Mouse (Mus musculus): ENCODE measurements around the gene Ngef.
A peak's percentile ranks its signal among the peaks of the same experiment; 100 is the strongest.
"Not testable (repeated sequence)": the region's sequence is repeated elsewhere in the genome, so short reads cannot be mapped to it uniquely, and the experiment has no call there.

Ngef gene

DNA sequence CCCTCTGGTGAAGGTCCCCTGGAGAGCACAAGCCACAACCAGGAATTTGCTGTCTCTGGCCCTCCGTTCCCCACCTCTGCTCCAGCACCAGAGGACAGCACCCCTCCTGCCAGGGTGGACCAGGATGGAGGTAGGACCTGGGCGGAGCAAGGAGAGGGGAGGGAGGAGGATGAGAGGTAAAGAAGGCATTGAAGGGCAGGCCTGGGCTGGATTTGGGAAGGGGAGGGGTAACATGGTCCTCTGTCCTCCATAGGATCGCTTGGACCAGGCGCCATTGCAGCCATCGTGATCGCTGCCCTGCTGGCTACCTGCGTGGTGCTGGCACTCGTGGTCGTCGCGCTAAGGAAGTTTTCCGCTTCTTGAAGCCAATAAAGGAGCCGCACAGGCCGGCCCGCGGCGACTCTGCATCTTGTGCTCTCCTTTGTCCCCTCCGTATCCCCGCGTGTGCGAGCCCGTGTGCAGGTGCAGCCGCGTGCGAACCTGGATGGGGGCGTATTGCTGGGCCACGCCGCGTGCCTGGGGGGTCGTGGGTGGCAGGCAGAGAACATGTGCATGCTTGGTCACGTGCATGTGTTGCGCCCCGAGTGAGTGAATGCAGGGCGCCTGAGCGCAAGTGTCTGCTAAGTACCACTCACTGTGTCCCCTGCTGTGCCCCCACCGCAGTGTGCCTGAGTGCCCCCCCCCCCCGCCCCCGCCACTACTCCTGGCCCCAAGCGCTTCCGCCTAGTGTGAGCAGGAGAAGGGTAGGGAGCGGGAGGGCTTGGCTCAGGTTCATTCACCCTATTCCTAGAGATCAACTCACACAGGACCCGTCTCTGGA, 98.4 kb downstream of the Ngef start:
- no peak for DNase-seq (ENCODE audit: low spot score)

DNA sequence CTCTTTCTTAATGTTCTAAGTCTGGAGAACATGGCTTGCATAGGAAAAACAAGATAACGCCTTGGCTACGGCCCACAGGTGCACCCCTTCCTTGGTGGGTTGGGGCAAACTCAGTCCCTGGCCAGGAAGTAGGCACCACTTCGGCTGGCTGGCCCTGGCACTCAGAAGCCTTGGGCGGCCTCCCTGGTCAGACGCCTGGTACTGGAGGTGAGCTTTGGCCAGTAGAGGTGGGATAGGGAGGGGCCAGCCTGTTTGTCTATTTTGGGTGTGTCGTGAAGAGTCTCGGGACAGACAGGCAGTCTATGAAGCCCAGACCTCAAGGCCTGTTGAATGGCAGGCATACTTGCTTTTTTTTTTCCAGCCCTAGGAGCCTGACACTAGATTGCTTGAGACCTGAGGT, 101.1 kb downstream of the Ngef start:
- DNase-seq (ENCODE audit: low spot score) = no peak

DNA sequence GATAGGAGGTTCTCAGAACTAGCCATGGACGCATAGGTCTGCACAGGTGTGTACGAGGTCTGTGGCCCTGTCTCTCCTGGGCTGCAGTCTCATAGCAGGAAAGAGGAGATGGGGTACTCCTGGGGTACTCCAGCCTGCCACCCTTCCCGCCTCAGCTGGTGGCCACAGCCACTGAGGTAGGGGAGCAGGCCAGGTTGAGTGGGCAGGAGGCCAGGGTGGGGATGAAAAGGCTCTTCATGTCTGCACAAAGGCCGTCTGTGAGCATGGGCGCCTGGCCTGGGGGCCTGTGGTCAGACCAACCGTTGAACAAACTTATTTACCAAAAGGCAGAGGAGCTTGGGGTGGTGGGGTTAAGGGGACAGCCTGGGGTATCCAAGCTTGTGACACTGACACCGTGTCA, 101.8 kb downstream of the Ngef start:
- DNase-seq (ENCODE audit: low spot score) = no peak

DNA sequence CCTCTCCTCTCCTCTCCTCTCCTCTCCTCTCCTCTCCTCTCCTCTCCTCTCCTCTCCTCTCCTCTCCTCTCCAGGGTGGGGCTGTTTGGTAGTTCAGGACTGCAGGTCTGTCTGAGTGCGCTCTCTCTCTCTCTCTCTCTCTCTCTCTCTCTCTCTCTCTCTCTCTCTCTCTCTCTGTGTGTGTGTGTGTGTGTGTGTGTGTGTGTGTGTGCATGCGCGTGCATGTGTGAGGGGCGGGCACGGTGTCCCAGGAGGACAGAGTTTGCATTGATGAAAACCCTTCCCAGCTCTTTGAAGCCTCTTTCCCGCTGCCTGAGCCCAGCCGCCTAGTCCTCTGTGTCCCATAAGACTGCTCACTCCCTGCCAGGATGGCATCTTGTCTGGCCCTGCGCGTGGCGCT, 103.7 kb downstream of the Ngef start, which contains the start of gene Snorc:
Gene Snorc, plus strand, starts transcription at position 301 of the 400 bp plus-strand sequence.
- not testable (repeated sequence) for DNase-seq (ENCODE audit: low spot score)

DNA sequence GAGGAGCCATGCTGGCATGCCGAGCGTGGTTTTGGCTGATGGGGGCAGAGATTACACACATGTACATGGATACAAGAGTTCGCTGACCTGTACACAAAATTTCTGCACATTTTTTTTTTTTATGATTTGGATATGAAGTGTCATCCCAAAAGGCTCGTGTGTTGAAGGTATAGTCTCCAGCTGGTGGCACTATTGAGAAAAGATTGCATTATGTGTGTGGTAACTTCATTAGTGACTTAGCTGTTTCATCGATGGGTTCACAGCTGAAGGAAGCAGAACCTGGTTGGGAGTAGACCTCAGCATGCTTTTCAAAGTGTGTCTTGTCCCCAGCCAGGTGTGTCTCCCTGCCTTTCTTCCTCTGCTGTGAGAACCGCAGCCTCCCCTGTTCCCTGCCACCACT, 105.3 kb downstream of the Ngef start:
- DNase-seq (ENCODE audit: low spot score) = peak; percentile 30

DNA sequence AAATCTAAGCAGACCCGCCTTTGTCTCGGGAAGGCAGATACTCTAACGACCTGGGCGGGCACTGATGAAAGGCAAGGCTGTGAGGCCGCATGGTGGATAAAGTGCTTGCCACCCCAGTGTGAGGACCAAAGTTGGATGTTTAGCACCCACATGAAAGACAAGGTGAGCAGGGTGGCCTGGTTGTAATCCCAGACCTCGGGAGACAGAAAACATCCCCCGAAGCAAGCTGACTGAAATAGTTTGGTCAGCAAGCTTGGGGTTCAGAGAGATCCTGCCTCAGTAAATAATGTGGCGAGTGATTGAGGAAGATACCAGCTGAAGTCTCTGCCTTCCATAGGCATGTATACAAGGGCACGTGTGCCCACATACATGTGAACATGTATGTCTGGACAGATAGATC, 106.2 kb downstream of the Ngef start:
- DNase-seq (ENCODE audit: low spot score) = no peak

DNA sequence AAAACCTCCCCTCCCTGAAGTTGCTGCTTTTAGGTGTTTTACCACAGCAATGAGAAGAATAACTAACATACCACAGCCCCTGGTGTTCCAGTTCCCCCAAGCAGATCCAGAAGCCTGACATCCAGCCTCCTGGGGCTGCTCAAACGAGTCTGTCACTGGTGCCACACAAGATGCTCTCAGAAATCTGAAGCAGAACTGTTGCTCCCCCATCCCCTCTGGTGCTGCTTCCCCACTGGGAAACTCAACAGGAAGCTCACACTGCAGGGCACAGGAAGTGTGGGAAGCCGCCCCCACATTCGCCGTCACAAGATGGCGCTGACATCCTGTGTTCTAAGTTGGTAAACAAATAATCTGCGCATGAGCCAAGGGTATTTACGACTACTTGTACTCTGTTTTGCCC, 113.8 kb downstream of the Ngef start:
- DNase-seq (ENCODE audit: low spot score) = not testable (repeated sequence)

DNA sequence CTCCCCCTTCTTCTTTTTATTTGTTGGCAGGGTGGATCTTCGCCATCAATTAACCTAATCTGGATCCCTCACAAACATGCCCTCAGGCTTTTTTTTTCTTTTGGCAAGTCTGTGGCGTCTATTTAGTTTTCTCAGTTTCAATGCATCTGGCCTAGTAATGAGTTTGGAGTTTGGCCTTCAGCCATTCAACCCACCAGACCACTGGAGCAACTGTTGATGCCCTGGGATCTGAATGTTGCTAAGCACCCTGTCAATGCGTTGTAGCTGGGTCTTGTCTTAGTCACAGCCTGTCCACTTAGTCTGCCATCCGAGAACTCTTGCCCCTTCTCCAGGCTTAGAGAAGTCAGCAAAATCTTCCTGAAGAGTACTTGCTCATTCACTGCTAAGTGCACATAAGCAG, 115.6 kb downstream of the Ngef start:
- DNase-seq (ENCODE audit: low spot score) = no peak

DNA sequence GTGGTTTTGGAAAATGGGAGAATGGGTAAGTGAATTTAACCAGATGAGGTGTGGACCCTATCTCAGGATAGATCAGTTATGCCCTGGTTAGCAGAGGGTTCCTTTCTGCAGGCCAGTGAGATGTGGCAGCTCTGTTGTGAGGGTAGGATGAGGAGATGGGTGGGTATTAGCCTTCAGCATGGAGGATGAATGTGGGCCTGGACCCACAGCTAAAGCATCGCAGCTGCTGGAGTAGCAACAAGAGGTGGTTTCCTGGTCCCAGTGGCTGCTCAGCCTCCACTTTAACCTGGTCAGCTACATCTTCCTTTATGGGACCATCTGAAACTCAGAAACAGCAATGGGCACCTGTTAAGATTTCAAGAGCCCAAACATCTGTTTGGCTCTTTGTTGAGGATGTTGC, 117.2 kb downstream of the Ngef start:
- DNase-seq (ENCODE audit: low spot score) = no peak

DNA sequence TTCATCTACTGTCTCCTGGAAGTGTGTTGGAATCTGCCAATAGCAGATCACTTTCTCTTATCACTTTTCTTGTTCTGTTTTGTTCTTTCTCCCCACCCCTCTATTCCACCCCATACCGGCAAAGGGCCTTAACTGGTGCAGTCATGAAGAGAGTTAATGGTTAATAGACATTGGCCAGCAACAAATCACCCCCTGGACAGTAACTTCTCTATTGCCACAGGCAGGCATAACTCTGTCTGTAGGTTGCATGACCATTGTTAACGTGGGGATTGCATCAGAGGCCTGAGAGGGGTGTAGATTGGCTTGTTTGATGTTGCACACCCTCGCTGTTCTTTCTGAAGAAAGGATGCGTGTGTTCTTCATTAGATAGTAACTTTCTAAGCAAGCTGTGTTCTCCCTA, 124.2 kb downstream of the Ngef start:
- DNase-seq (ENCODE audit: low spot score) = no peak

DNA sequence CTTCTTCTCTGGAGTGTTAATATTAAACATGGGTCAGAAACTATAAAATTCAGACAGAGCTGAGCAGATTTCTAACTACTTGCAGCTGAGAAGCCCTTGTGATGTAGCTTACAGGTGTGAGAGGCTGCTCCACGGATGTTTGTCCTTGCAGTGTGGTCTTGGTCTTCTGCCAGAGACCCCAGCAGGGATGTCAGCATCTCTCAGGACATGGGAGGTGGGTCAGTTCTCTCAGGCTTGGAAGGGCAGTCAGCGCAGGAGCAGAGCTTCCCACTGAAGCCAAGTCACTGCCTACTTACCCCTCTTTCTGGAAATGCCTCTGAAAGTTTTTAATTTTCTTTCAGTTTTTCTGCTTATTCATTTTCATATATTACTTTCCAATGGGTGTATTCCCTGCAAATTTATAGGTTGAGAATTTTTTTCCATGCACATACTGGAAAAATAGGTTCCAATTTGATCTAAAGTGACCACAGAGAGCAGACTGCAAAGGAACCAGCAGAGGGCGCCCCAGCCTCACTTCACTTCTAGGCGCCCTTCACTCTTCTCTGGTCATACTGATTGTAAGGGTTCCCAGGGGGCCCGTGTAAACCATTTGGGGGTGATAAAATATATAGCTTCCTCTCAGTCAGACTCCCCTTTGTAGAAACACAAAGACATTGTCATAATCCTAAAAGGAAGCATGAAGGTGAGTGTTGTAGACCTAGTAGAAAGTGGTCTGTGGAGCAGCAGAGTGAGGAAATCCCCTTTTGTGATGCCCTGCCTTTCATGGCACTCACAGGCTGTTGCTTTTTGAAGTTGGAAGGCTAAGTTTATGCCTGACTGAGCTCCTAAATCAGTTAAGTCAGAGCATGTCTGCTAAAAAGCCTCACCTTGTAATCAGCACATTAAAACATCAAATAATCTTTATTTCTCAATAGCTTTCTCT, 126.2 kb downstream of the Ngef start:
- DNase-seq (ENCODE audit: low spot score) = peak; percentile 37

DNA sequence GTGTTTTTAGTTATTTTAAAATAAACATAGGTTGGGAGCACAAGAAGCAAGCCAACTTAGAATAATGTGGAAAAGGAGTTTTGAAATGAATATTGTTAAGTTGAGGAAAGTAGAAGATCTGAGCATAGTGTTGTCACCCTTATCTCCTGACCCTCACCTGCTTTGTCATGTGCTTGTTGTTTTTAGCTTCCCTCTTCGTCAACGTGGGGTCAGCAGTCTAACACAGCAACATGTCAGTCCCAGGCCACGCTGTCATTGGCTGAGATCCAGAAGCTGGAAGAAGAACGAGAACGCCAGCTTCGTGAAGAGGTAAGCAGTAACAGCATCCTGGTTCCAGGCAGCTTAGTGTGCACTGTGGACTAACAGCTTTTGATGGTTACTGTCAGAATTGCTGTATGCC, 137.1 kb downstream of the Ngef start:
- DNase-seq (ENCODE audit: low spot score) = no peak

DNA sequence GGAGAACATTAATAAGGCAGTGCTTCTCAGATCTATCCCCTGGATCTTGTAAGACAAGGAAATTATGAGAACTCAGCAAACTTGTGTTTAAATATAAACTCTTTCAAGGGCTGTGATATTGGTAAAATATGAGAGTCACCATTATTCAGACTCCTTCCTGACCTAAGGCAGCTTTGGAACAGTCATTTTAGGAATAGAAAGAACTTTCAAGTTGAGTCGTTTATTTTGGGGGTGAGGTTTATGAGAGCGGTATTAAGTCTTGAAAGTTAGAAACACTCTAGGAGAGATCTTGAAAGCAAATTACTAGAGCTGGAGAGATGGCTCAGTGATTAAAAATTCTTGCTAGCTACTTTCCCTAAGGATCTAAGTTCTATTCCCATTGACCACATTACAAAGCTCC, 138.5 kb downstream of the Ngef start:
- no peak for DNase-seq (ENCODE audit: low spot score)

Data from layer of hippocampus, adult 9-10 months (tissue).